Mouse (Mus musculus) right cerebral cortex, adult 2 months (tissue): ENCODE data around the gene Gm3005.
"Not testable (repeated sequence)": the region's sequence is repeated elsewhere in the genome, so short reads cannot be mapped to it uniquely, and the experiment has no call there.

Experiments used
- DNase-seq, 2 experiments: peaks; one replicate each; pipeline ENCODE4 v3.0.0; 2021 to 2022; ENCODE audit warnings: low spot score in 2 of 2

Gene Gm3005

GRCm38 (mm10) chr14:3427803-3428202, at the start of gene Gm3005:
Gene Gm3005, plus strand, starts transcription at chr14:3428103.
- not testable (repeated sequence) for DNase-seq

GRCm38 (mm10) chr14:3394793-3395192, 33.1 kb upstream of the Gm3005 start, which contains the start of gene Gm10413:
Gene Gm10413, plus strand, starts transcription at chr14:3395093.
- not testable (repeated sequence) for DNase-seq

DNA sequence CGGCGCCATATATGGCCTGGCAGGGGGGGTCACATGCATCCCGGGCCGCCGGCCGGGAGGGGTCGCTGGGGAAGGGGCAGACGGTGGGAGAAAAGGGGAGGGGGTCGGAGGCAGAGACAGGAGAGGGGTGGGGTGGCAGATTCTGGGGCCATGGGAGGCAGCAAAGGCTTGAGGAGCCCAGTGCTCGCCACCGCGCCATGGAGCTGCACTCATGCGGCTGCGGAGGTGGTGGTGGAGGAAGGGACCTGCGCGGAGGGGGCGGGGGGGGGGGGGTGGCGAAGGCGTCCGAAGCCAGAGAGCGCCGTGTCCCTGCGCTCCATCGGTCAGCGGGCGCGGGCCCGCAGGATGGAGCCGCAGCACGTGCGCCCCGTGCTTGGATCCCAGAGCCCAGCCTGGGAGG, 15.6 kb upstream of the Gm3005 start, which contains the start of gene Gm10409:
Gene Gm10409, plus strand, starts transcription at position 301 of the 400 bp plus-strand sequence.
- not testable (repeated sequence) for DNase-seq

- DNase-seq: not testable (repeated sequence)
Measured at GRCm38 (mm10) chr14:3449079-3449478, 21.2 kb downstream of the Gm3005 start, which contains the start of gene Gm10408. Gene Gm10408, plus strand, starts transcription at chr14:3449379.

GRCm38 (mm10) chr14:3634212-3634611, 206.3 kb downstream of the Gm3005 start, which contains the start of gene Gm3012:
Gene Gm3012, plus strand, starts transcription at chr14:3634512.
- not testable (repeated sequence) for DNase-seq
